Mouse (Mus musculus) ES-E14 (cell line): ENCODE results near the gene Rpl15. TPM values are rescaled to one million over a fixed set of nuclear protein-coding genes. Genes with fewer than 3 reads are reported as not detected.
A peak's percentile ranks its signal among the peaks of the same experiment; 100 is the strongest.

ENCODE experiments used
- DNase-seq: peaks from one replicate; pipeline ENCODE4 v3.0.0-alpha.2; 2013; ENCODE audit warnings: low read depth, low spot score
- H3K27ac ChIP-seq: 2 replicates; pipeline ENCODE4 v1.5.1; 2012; ENCODE audit warnings: low read depth, mild to moderate bottlenecking, low read length, moderate library complexity, mixed read lengths; ENCODE audit not compliant: poor library complexity, insufficient read depth, severe bottlenecking
- H3K36me3 ChIP-seq: 2 replicates; pipeline ENCODE4 v1.6.1; 2012; ENCODE audit warnings: mild to moderate bottlenecking, low read length, moderate library complexity, mixed read lengths; ENCODE audit not compliant: control insufficient read depth, poor library complexity, insufficient read depth, severe bottlenecking
- H3K4me1 ChIP-seq, 2 experiments: fragments of 150-350 bp in 1 of 2; sonication (generic) in 1 of 2; 2 replicates each; pipeline ENCODE4 v1.6.1; 2012; ENCODE audit warnings: low read length in 2 of 2, mild to moderate bottlenecking in 1 of 2, mixed read lengths in 1 of 2; ENCODE audit not compliant: control insufficient read depth in 2 of 2, insufficient read depth in 2 of 2, poor library complexity in 1 of 2
- H3K4me3 ChIP-seq, 2 experiments: fragments of 150-350 bp in 1 of 2; sonication (generic) in 1 of 2; 2 replicates each; pipeline ENCODE4 v1.5.1; 2012; ENCODE audit warnings: low read length in 2 of 2, low read depth in 1 of 2, mild to moderate bottlenecking in 1 of 2, mixed read lengths in 1 of 2; ENCODE audit not compliant: insufficient read depth in 1 of 2, poor library complexity in 1 of 2, severe bottlenecking in 1 of 2
- H3K9ac ChIP-seq: 2 replicates; pipeline ENCODE4 v1.6.1; 2012; ENCODE audit warnings: low read depth, mild to moderate bottlenecking, low read length, mixed read lengths; ENCODE audit not compliant: poor library complexity, insufficient read depth, severe bottlenecking
- H3K9me3 ChIP-seq: fragments of 150-350 bp; sonication (generic); 2 replicates; pipeline ENCODE4 v1.6.1; 2012; ENCODE audit warnings: low read depth, mild to moderate bottlenecking, low read length; ENCODE audit not compliant: control insufficient read depth, insufficient read depth
- CHD2 ChIP-seq: IDR thresholded peaks from 2 replicates; pipeline ENCODE4 v1.6.1; 2014; ENCODE audit warnings: mild to moderate bottlenecking, low read depth, low read length, inconsistent platforms
- HCFC1 ChIP-seq: IDR thresholded peaks from 2 replicates; pipeline ENCODE4 v1.6.1; 2012; ENCODE audit warnings: low read length, inconsistent platforms, borderline replicate concordance; ENCODE audit not compliant: insufficient read depth
- MAFK ChIP-seq: IDR thresholded peaks from 2 replicates; pipeline ENCODE4 v1.6.1; 2014; ENCODE audit warnings: mild to moderate bottlenecking, low read depth, low read length, inconsistent platforms; ENCODE audit not compliant: insufficient read depth
- ZC3H11A ChIP-seq: IDR thresholded peaks from 2 replicates; pipeline ENCODE4 v1.6.1; 2012; ENCODE audit warnings: low read depth, mild to moderate bottlenecking, inconsistent platforms, low read length, borderline replicate concordance
- ZNF384 ChIP-seq: IDR thresholded peaks from 2 replicates; pipeline ENCODE4 v1.6.1; 2012; ENCODE audit warnings: low read depth, low read length, inconsistent platforms
- in situ Hi-C, 2 experiments: fragments of 600-800 bp; cut with MboI; formaldehyde crosslinking; loops; one replicate each; pipeline ENCODE4 v1.15.1; 2025; ENCODE audit warnings: low sequenced_read_pairs in 2 of 2, inconsistent platforms in 1 of 2; ENCODE audit not compliant: unreplicated experiment in 2 of 2
- total RNA-seq: library from RNA; depleted of rRNA; stranded (reverse); fragments of 300-350 nt; gene quantifications from 2 replicates; pipeline ENCODE4 v1.2.3, GENCODE M21; 2012

Gene Rpl15
- total RNA-seq, 1 experiment = 1,639 TPM

DNA sequence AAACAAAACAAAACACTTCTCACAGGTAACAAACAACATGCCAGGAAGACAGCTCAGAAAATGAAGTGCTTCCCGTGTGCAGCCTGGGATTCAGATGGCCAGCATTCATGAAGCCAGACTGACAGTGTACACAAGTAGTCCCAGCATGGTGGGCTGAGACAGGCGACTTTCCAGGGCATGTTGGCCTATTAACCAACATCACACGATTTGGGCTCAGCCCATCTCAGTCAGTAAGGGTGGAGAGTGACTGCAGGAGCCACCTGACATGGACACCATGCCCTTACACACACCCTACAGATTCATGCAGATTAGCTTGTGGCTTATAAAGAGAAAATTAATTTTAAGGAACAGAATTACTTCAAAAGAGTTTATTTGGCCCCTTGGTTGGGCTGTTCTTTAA, 31.6 kb upstream of the Rpl15 start:
- H3K4me1 ChIP-seq = no peaks in the 10 kb centered on the region
- no peaks in the 10 kb centered on the region for H3K9me3 ChIP-seq
- no peak for TF ChIP-seq ZC3H11A
- no peak for TF ChIP-seq HCFC1
- no peak for TF ChIP-seq MAFK
- no peak for TF ChIP-seq ZNF384
- no peak for TF ChIP-seq CHD2
- no peak overlapping the region for H3K9ac ChIP-seq
- no peak overlapping the region for H3K27ac ChIP-seq
- no peak for DNase-seq
- no peak overlapping the region for H3K4me3 ChIP-seq
- in situ Hi-C loops = no loop called here
- no peaks in the 10 kb centered on the region for H3K36me3 ChIP-seq

DNA sequence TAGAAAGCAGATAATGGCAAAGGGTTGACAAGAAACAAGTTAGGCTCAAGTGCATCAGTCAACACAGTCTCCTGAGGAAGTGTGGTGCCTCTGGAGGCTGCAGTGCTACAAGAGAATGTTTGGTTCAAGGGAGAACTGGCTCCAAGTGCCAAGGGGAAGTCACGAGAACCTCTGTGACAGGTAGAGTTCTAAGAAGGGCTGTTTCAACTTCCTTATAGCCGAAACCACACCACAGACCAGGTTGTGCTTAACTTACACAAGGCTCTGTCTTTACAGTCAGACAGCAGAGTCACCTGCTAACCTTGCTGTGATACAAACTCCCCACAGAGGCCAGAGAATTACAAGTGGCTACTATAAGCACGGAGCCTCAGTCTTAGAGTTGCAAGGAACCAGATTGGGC, 30.4 kb upstream of the Rpl15 start:
- Histone ChIP-seq H3K9me3 (no peaks in the 10 kb centered on the region), H3K4me1 (no peaks in the 10 kb centered on the region)

DNA sequence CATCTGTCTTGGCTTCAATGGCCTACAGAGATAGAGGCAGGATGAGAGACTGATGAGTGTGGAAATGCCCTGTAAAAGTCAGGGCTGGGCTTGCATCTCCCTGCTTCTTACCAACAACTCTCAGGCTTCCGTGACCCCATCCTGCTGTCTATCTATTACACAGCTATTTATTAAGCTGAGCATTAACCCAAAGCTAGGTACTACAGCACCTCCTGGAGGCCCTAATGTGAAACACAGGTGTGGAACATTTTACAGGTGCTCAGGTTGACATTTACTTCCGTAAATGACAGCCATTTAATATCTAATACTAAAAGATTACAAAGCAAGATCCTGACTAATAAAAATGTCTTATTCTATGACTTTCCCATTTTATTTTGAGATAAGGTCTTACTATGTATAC, 29.5 kb upstream of the Rpl15 start:
- peak; percentile 16 for DNase-seq
- H3K36me3 ChIP-seq = no peaks in the 10 kb centered on the region
- no peak overlapping the region for H3K9ac ChIP-seq
- H3K4me1 ChIP-seq = no peaks in the 10 kb centered on the region
- H3K9me3 ChIP-seq = no peaks in the 10 kb centered on the region
- H3K27ac ChIP-seq = no peak overlapping the region
- no peak overlapping the region for H3K4me3 ChIP-seq
- in situ Hi-C loops = no loop called here
- TF ChIP-seq ZNF384 (no peak), ZC3H11A (no peak), CHD2 (no peak), HCFC1 (no peak), MAFK (no peak)

More for the DNA sequence above, 30.4 kb upstream of the Rpl15 start:
- Histone ChIP-seq H3K36me3 (no peaks in the 10 kb centered on the region), H3K27ac (no peak overlapping the region), H3K4me3 (no peak overlapping the region), H3K9ac (no peak overlapping the region)
- no peak for TF ChIP-seq MAFK
- no peak for TF ChIP-seq HCFC1
- TF ChIP-seq ZNF384 = no peak
- TF ChIP-seq ZC3H11A = no peak
- no peak for TF ChIP-seq CHD2
- DNase-seq = no peak
- in situ Hi-C loops = no loop called here

DNA sequence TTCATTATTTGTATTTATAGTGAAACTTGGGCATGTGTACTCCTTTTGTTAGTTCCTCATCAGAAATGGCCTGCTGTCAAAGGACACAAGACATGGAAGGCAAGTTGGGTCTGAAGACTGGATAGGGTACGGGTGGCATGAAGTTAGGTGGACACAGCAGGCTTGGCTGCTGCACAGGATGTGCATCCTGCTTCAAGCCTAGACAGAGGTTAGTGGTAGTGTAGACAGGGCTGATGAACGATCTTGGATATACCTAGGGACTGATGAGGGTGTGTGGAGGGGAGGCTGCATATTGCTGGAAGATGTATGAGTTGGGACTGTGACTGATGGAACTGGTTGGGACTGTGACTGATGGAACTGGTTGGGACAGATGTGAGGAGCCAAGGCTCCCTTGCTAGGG, 27.7 kb upstream of the Rpl15 start:
- no peak for DNase-seq
- no peak overlapping the region for H3K9ac ChIP-seq
- in situ Hi-C loops = no loop called here

DNA sequence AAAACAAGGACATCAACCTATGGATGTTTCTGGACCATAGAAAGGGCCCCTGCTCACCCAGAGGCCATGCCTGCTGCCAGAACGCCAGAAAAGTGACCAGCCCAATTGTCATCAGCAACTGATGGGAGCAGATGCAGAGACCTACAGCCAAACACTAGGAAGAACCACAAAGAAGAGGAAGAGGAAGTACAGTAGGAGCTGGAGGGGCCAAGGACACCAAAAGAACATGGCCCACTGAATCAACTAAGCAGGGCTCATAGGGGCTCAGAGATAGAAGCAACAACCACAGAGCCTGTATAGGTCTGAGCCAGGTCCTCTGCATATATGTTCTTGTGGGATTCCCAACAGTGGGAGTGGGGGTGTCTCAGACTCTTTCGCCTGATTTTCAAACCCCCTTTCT, 26.2 kb upstream of the Rpl15 start:
- Histone ChIP-seq H3K36me3 (no peaks in the 10 kb centered on the region), H3K4me3 (no peak overlapping the region), H3K27ac (no peak overlapping the region), H3K9me3 (no peaks in the 10 kb centered on the region), H3K4me1 (no peaks in the 10 kb centered on the region), H3K9ac (no peak overlapping the region)
- no peak for DNase-seq
- in situ Hi-C loops = no loop called here
- TF ChIP-seq MAFK (no peak), ZNF384 (no peak), HCFC1 (no peak), CHD2 (no peak), ZC3H11A (no peak)

More for the DNA sequence above, 27.7 kb upstream of the Rpl15 start:
- H3K4me3 ChIP-seq = no peak overlapping the region
- no peaks in the 10 kb centered on the region for H3K36me3 ChIP-seq
- no peak for TF ChIP-seq ZNF384
- TF ChIP-seq HCFC1 = no peak
- no peak for TF ChIP-seq CHD2
- no peak for TF ChIP-seq ZC3H11A
- no peak for TF ChIP-seq MAFK
- no peaks in the 10 kb centered on the region for H3K4me1 ChIP-seq
- no peak overlapping the region for H3K27ac ChIP-seq
- no peaks in the 10 kb centered on the region for H3K9me3 ChIP-seq
